Mouse (Mus musculus) embryonic facial prominence, embryonic 14.5 days (tissue): ENCODE data around the gene Inava. TPM values are rescaled to one million over a fixed set of nuclear protein-coding genes. Genes with fewer than 3 reads are reported as not detected.
A peak's percentile ranks its signal among the peaks of the same experiment; 100 is the strongest.

Experiments used
- ATAC-seq: fragments of 200-750 bp; cut with Nextera tagmentation; 2 replicates; pipeline ENCODE4 v1.8.0; 2017; ENCODE audit warnings: low read depth, moderate number of reproducible peaks, moderate TSS enrichment
- DNase-seq: peaks from one replicate; pipeline ENCODE4 v3.0.0-alpha.2; 2015; ENCODE audit warnings: low spot score
- H3K27ac ChIP-seq: fragments of 300-500 bp; sonication (generic); replicated peaks from 2 replicates; pipeline ENCODE4 v1.5.1; 2014; ENCODE audit warnings: low read depth, mild to moderate bottlenecking, low read length, moderate library complexity
- H3K27me3 ChIP-seq: fragments of 300-500 bp; sonication (generic); replicated peaks from 2 replicates; pipeline ENCODE4 v1.6.1; 2014; ENCODE audit warnings: low read length; ENCODE audit not compliant: control insufficient read depth, insufficient read depth
- H3K36me3 ChIP-seq: fragments of 300-500 bp; sonication (generic); 2 replicates; pipeline ENCODE4 v1.6.1; 2014; ENCODE audit warnings: low read length, mixed read lengths; ENCODE audit not compliant: control insufficient read depth, insufficient read depth
- H3K4me1 ChIP-seq: fragments of 300-500 bp; sonication (generic); 2 replicates; pipeline ENCODE4 v1.6.1; 2014; ENCODE audit warnings: antibody characterized with exemption, low read length; ENCODE audit not compliant: control insufficient read depth, insufficient read depth
- H3K4me2 ChIP-seq: fragments of 300-500 bp; sonication (generic); 2 replicates; pipeline ENCODE4 v1.6.1; 2014; ENCODE audit warnings: low read depth, mild to moderate bottlenecking, low read length, moderate library complexity, mixed read lengths
- H3K4me3 ChIP-seq: fragments of 300-500 bp; sonication (generic); 2 replicates; pipeline ENCODE4 v1.5.1; 2014; ENCODE audit warnings: low read depth, mild to moderate bottlenecking, low read length
- H3K9ac ChIP-seq: fragments of 300-500 bp; sonication (generic); 2 replicates; pipeline ENCODE4 v1.6.1; 2014; ENCODE audit warnings: low read depth, mild to moderate bottlenecking, low read length, moderate library complexity, mixed read lengths
- H3K9me3 ChIP-seq: fragments of 300-500 bp; sonication (generic); 2 replicates; pipeline ENCODE4 v1.6.1; 2016; ENCODE audit warnings: low read length; ENCODE audit not compliant: control insufficient read depth
- WGBS: fragments of 180-500 bp; shearing (Covaris S2); extraction: QIAGEN DNeasy Blood & Tissue Kit; methylation state at CpG from one replicate; pipeline ENCODE4 v1.1.7; 2014; 5-methylcytosine and 5-hydroxymethylcytosine counted together
- polyA plus RNA-seq: library from polyadenylated mRNA; unstranded; fragments of >200 nt; fragmentation: Nextera tagmentation; extraction: Ambion mirVana; gene quantifications from 2 replicates; pipeline ENCODE4 v1.2.1, GENCODE M21; 2014

Inava gene
- polyA plus RNA-seq, 1 experiment from 2014 or later: 8.0 TPM

DNA sequence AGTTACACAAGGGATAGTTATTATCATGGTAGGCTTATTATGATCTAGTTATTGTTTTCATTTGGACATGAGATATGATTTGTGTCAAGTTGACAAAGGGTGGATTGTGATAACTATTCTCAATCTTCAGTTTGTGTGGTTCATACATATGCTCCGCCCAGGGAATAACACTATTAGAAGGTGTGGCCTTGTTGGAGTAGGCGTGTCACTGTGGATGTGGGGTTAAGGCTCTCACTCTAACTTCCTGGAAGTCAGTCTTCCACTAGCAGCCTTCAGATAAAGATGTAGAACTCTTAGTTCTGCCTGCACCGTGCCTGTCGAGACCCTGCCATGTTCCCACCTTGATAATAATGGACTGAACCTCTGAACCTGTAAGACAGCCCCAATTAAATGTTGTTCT, 4.4 kb upstream of the Inava start:
- Histone ChIP-seq H3K9me3 (no peaks in the 10 kb centered on the region), H3K27me3 (no peaks in the 10 kb centered on the region), H3K27ac (no peak overlapping the region), H3K4me3 (no peak overlapping the region), H3K9ac (no peak overlapping the region), H3K4me1 (no peaks in the 10 kb centered on the region; the same call in 1 of the 2 replicates), H3K36me3 (no peaks in the 10 kb centered on the region), H3K4me2 (no peak overlapping the region)
- ATAC-seq: no peak
- 88% methylated on average over 4 of the region's 4 CpGs for WGBS
- DNase-seq: no peak

DNA sequence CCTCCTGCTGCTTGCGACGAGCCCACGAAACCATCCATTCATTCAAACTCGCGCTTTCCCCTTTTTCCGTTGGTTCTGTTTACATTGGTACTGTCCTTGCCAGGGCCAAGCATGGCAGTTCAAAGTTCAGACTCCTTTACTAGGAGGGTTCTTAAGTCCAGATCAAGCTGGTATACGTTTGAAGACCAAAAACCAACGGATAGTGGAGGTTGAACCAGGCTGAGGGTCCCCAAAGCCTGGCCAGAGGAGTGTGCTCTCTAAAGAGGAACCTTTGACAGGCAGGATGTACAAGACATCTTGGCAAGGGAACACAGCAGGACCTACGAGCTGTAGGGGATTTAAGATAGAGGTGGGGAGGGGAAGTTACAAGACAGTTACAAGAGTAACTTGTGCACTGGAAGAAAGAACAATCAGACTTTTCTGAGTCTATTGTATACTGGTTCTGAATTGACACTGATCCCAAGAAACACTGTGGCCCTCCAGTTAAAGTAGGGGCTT, 580 bp upstream of the Inava start:
- H3K4me2 ChIP-seq: peak overlapping the region; percentile 72
- DNase-seq (no peak), ATAC-seq (no peak)
- H3K27me3 ChIP-seq: no peaks in the 10 kb centered on the region
- H3K4me3 ChIP-seq: peak overlapping the region; percentile 45
- H3K36me3 ChIP-seq: no peaks in the 10 kb centered on the region
- H3K9ac ChIP-seq: peak overlapping the region; percentile 61
- H3K9me3 ChIP-seq: no peaks in the 10 kb centered on the region
- H3K27ac ChIP-seq: no peak overlapping the region
- 2% methylated on average over 9 of the region's 9 CpGs for WGBS
- peaks cover 35% of the 10 kb centered on the region for H3K4me1 ChIP-seq

DNA sequence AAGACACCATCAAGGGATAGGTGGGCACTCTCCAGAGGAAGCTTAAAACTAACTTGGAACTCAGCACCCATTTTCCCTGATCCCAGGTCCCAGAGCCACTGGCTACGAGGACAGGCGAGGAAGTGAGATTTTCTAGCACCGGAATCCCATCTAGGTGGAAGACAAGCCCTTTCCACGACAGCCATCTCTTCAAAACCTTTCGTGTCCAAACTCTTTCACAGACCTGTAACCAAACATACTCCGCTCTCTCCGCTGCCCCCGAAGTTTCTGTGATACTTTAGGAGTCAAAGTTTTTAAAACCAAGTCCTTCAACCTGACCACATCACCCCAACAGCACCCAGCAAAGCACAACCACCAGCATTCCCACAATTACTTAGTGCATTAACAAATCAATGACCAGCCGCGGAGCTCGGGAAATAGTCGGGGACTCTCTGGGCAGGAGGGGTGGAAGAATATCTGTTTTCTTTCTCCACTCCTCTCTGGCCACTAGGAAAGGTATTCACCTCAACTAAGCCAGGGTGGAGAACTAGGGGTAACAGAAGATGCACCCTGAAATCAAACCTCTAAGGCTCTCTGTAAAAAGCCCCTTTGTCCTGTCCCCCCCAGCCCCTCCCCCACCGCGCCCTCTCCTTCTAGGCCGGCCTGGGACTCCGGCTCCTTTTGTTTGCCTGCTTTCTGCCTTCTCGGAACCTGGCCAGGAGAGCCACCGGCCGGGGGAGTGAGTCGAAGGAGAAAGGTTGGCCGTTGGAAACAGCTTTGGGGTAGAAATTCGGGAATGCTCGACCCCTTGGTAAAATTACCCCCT, 876 bp downstream of the Inava start:
- Histone ChIP-seq H3K9me3 (no peaks in the 10 kb centered on the region), H3K4me3 (peak overlapping the region; percentile 45), H3K36me3 (no peaks in the 10 kb centered on the region), H3K9ac (peak overlapping the region; percentile 61), H3K27me3 (no peaks in the 10 kb centered on the region), H3K4me1 (peaks cover 49% of the 10 kb centered on the region), H3K27ac (peak overlapping the region; percentile 28), H3K4me2 (peak overlapping the region; percentile 72)
- DNase-seq (no peak), ATAC-seq (no peak)
- 1% methylated on average over 23 of the region's 23 CpGs for WGBS

DNA sequence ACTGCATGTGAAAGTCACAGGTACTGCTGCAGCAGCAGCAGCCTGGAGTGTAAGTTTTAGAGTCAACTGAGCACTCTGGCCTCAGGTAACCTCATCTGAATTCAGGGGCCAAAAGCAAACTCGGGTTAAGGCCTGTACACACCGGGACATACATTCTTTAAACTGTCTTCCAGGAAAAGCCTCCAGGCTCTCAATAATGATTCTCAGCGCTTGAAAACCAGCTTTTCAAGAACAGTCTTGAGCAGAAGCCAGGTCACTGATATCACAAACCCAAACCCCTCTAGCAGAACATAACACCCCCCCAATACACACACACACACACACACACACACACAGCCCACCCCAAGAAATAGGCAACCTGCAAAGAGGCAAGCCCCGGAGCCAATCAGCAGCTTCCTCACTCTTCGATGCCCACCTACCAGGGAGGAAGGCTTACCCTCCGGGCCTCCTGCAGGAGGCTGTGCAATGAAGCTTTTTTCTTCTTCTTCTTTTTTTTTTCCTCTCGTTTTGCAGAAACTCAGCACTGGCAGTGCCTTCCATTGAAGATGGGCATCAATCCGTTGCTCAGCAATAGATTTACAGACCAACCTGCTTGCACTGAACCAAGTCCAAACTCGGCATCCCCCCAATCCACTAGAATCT, 1.7 kb downstream of the Inava start:
- peak overlapping the region; percentile 28 for H3K27ac ChIP-seq

DNA sequence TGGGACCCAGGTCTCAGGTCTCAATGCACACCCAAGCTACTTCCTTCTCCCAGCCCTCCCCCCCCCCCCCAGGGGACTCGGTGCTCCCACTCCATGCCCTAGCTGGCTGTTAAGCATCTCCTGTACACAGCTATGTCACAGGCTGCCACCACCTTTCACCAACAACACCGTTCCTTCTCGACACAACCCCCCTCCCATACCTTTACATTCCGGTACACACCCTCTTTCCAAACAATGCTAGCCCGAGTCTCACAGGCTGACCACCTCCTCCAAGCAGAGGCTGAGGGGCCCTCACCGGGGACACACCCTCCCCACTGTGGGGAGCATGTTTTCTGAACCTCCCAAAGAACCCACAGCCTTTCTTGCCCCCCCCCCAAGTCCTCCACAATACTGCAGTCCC, 2.5 kb downstream of the Inava start:
- H3K27me3 ChIP-seq: no peaks in the 10 kb centered on the region
- H3K4me2 ChIP-seq: peak overlapping the region; percentile 72
- peak overlapping the region; percentile 45 for H3K4me3 ChIP-seq
- peak; percentile 13; the same call in 1 of the 2 replicates for ATAC-seq
- DNase-seq: no peak
- 11% methylated on average over 6 of the region's 6 CpGs for WGBS
- H3K27ac ChIP-seq: peak overlapping the region; percentile 28
- H3K4me1 ChIP-seq: peaks cover 56% of the 10 kb centered on the region
- H3K9ac ChIP-seq: peak overlapping the region; percentile 32
- H3K9me3 ChIP-seq: no peaks in the 10 kb centered on the region
- H3K36me3 ChIP-seq: 0 out of 2 replicates have a peak, but pooled peaks cover 5% of the 10 kb centered on the region

More for the DNA sequence above, 1.7 kb downstream of the Inava start:
- DNase-seq (no peak), ATAC-seq (no peak)
- Histone ChIP-seq H3K4me1 (peaks cover 56% of the 10 kb centered on the region), H3K4me2 (peak overlapping the region; percentile 72), H3K9ac (peak overlapping the region; percentile 61), H3K36me3 (no peaks in the 10 kb centered on the region), H3K27me3 (no peaks in the 10 kb centered on the region), H3K4me3 (peak overlapping the region; percentile 45), H3K9me3 (no peaks in the 10 kb centered on the region)
- WGBS: 4% methylated on average over 9 of the region's 9 CpGs

DNA sequence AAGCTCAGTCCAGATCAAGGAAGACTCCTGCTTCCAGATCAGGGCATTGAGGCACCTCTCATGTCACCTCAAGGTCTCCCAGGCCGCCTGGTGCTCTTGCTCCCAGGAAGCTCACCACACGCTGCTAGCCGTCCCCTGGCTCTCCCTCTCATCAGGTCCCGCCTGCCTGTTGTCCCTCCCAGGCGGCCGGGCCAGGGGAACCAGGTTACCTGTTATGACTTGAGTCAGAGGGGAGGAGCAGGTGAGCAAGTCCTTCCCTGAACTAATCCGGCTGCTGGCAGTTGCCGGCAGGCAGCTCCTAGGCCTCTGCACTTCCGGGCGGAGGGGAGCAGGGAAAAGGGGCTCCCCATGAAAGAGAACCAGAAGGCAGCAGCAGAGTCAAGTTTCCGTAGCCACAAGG, 3.9 kb downstream of the Inava start:
- Histone ChIP-seq H3K27ac (peak overlapping the region; percentile 28), H3K4me3 (peak overlapping the region; percentile 20; the same call in 1 of the 2 replicates), H3K9me3 (no peaks in the 10 kb centered on the region), H3K4me1 (peaks cover 56% of the 10 kb centered on the region), H3K9ac (peak overlapping the region; percentile 32), H3K27me3 (no peaks in the 10 kb centered on the region), H3K4me2 (peak overlapping the region; percentile 72), H3K36me3 (peaks cover 12% of the 10 kb centered on the region)
- 27% methylated on average over 11 of the region's 11 CpGs for WGBS
- peak; percentile 47; the same call in 1 of the 2 replicates for ATAC-seq
- DNase-seq: peak; percentile 82

DNA sequence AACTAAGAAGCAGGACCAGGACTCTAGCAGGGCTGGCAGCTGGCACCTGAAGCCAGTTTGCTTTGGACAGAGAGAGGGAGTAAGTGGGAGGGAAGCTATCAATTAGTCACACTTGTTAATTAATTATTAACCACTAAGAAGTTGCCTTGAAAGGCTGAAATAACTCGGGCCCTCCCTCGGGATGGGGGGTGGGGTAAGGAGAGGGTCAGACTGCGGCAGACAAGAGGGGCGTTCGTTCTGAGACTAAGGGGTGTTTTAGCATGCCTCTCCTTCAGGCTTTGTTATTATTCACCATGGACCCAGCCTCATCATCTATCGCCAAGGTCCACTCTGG, 5.1 kb downstream of the Inava start:
- Histone ChIP-seq H3K9me3 (no peaks in the 10 kb centered on the region), H3K4me1 (peaks cover 56% of the 10 kb centered on the region), H3K4me3 (no peak overlapping the region), H3K27ac (no peak overlapping the region), H3K9ac (peak overlapping the region; percentile 28; the same call in 1 of the 2 replicates), H3K4me2 (peak overlapping the region; percentile 72), H3K36me3 (peaks cover 21% of the 10 kb centered on the region), H3K27me3 (no peaks in the 10 kb centered on the region)
- ATAC-seq: no peak
- WGBS: 19% methylated on average over 6 of the region's 6 CpGs
- DNase-seq: no peak

DNA sequence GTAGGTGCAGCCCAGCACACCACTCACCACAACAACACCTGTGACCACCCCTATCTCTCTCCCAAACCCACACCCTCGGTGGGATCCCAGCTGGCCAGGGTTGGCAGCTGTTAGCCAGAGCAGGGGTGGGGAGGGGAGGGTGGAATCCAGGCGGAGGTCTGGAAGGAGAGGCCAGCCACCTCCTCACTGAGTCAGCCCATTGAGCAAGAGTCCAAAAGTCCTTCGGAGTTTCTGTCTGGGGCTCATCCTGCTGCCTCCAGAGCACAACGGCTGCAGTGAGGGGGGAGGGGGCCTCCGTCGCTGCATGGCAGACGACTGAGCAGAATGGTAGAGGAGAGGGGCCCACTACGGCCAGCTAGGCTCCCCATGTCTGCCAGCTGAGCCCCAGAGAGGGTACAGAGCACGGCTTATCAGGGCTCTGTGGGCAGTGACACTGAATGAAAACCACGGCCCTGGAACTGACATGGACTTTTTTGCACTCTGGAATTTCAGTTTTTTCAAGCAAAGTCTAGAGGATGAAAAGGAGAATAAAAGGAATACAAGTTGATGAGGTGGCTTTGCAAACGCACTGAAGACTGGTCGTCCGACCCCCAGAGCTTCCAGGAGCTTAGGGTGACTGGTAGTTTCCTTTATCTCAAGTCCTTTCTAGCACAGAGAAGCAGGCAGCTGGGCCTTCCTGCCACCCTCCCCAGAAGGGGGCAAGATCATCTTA, 5.6 kb downstream of the Inava start:
- no peak overlapping the region for H3K4me3 ChIP-seq
- no peak overlapping the region for H3K27ac ChIP-seq
- WGBS: 16% methylated on average over 13 of the region's 13 CpGs
- H3K9me3 ChIP-seq: no peaks in the 10 kb centered on the region
- peaks cover 56% of the 10 kb centered on the region for H3K4me1 ChIP-seq
- H3K36me3 ChIP-seq: peaks cover 21% of the 10 kb centered on the region
- H3K4me2 ChIP-seq: peak overlapping the region; percentile 72
- DNase-seq (no peak), ATAC-seq (no peak)
- no peaks in the 10 kb centered on the region for H3K27me3 ChIP-seq
- H3K9ac ChIP-seq: peak overlapping the region; percentile 28; the same call in 1 of the 2 replicates
